Mouse (Mus musculus): ENCODE results near the gene H2-M10.1. TPM values are rescaled to one million over a fixed set of nuclear protein-coding genes. Genes with fewer than 3 reads are reported as not detected.

Gene H2-M10.1
- not detected in 2 replicates for polyA plus RNA-seq (2012; ENCODE audit: low replicate concordance)

GRCm38 (mm10) chr17:36326055-36326454 lies at the start of gene H2-M10.1:
Gene H2-M10.1 (minus strand): TSS chr17:36326155.

GRCm38 (mm10) chr17:36368317-36368716 lies 42.4 kb upstream of the H2-M10.1 start, which contains the start of gene H2-M10.3:
Gene H2-M10.3 (minus strand): TSS chr17:36368417.

GRCm38 (mm10) chr17:36286390-36286789 lies 39.6 kb downstream of the H2-M10.1 start, which contains the start of gene H2-M10.2:
Gene H2-M10.2 (minus strand): TSS chr17:36286490.

Other genes with a start within 250 kb of the H2-M10.1 start
- 0.27 and 0.35 TPM in 2 replicates for gene Gm19684, start 204.5 kb downstream of the H2-M10.1 start, polyA plus RNA-seq (2012; ENCODE audit: low replicate concordance)
- gene Gm7030, start 196.7 kb downstream of the H2-M10.1 start, polyA plus RNA-seq (2012; ENCODE audit: low replicate concordance), result 0.76 and 2.1 TPM in 2 replicates
- 0.31 and 0.48 TPM in 2 replicates for gene Gm8909, start 157.6 kb downstream of the H2-M10.1 start, polyA plus RNA-seq (2012; ENCODE audit: low replicate concordance)
- 0.16 and 0.17 TPM in 2 replicates for gene H2-T3, start 135.9 kb downstream of the H2-M10.1 start, polyA plus RNA-seq (2012; ENCODE audit: low replicate concordance)
- 88.4 and 98.5 TPM in 2 replicates for gene Rpp21, start 68.1 kb downstream of the H2-M10.1 start, polyA plus RNA-seq (2012; ENCODE audit: low replicate concordance)
- 15.6 and 19.3 TPM in 2 replicates for gene Trim39, start 53.9 kb downstream of the H2-M10.1 start, polyA plus RNA-seq (2012; ENCODE audit: low replicate concordance)
- not detected in 2 replicates for gene H2-M10.2, start 39.7 kb downstream of the H2-M10.1 start, polyA plus RNA-seq (2012; ENCODE audit: low replicate concordance)
- gene H2-M10.3, start 42.3 kb upstream of the H2-M10.1 start, polyA plus RNA-seq (2012; ENCODE audit: low replicate concordance), result not detected in 2 replicates
- gene H2-M10.4, start 136.2 kb upstream of the H2-M10.1 start, polyA plus RNA-seq (2012; ENCODE audit: low replicate concordance), result not detected in 2 replicates
- not detected in 2 replicates for gene H2-M11, start 220.9 kb upstream of the H2-M10.1 start, polyA plus RNA-seq (2012; ENCODE audit: low replicate concordance)

Measured in hematopoietic multipotent progenitor cell, adult 10-12 weeks (in vitro differentiated cells).